Mouse (Mus musculus): ENCODE results near the gene Mettl6. TPM values are rescaled to one million over a fixed set of nuclear protein-coding genes. Genes with fewer than 3 reads are reported as not detected.

The Mettl6 gene
- polyA plus RNA-seq, 1 experiment from 2014 or later, result 164 TPM

- peak; percentile 72 for DNase-seq (ENCODE audit: low spot score)
These were observed 61.7 kb downstream of the Mettl6 start for GRCm38 (mm10) chr14:31433126-31433525.

DNA sequence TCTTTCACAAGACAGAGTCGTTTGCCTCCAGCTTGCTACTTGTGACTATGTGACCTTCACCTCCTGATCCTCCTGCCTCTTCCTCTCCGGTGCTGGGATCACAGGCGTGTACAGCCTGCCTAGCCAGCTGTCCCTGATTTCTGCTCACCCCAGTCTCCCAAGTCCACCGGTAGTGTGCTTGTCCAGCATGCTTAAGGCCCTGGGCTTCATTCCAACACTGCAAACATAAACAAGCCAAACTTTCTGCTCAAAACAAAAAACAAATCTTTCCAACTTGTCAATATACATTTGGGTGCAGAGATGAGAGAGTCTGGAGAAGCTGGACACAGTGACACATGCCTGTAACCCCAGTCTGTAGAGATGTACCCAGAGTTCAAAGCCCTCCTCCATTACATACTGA is 62.4 kb downstream of the Mettl6 start:
- no peak for DNase-seq (ENCODE audit: low spot score)

GRCm38 (mm10) chr14:31431789-31432330 is 63.0 kb downstream of the Mettl6 start:
- DNase-seq (ENCODE audit: low spot score), result peak; percentile 28

DNA sequence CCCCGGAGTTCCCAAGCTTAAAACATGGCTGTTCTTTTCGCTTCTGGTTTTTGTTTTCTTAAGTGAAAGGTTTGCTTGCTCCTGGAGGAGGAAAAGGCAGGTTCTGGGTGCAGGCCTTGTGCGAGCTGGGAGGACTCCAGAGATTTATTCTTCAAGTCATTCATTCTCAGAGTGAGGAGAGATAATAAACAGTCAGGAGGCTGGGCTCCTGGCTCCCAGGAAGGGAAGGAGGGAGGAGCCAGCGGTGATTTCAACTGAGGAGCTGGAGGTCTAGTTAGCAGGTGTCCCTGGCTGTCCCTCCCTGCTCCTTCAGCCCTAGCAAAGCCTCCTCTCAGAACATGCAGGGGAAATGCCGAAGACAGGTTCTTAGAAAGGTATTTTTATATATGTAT is 65.8 kb downstream of the Mettl6 start:
- no peak for DNase-seq (ENCODE audit: low spot score)

DNA sequence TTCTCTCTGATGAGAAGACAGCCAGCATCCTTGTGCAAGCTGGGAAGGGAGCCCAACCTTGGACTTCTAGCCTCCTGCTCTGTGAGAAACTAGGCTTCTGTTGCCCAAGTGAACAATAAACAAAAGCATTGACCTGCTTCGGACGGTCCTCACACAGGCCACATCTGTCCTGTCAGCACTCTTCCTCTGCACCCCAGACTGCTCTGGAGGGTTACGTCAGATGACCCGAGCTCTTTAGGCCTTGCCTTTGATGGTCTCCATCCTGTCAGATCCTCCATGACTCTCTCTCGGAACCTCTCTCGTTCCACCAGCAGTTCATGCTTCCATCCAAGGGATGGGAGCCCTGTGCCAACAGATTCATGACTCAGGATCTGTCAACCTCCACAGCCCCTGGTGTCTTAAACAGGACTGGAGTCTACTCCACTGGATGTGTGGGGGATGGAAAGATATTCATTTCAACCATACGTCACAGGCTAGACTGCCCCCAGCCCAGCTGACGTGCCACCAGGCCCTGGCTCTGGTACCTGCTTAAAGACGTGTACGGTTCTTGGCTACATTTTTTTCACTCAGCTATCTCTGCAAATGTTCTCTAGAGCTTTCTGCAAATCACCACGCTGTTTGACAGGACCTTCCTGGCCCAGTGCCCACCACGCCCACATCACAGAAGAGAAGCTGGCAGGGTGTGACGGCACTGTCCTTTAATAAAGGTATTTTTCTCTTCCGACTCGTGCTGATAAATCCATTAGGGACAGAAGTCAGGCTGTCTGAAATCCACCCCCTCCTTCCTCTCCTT is 66.4 kb downstream of the Mettl6 start:
- DNase-seq (ENCODE audit: low spot score), result no peak

Other genes starting within 250 kb of the Mettl6 start
- 18.6 and 21.5 TPM in 2 replicates for gene Phf7, start 243.7 kb downstream of the Mettl6 start, polyA plus RNA-seq (2015; fragmentation: Nextera tagmentation; extraction: Ambion mirVana)
- 63.0 and 66.5 TPM in 2 replicates for gene Bap1, start 243.6 kb downstream of the Mettl6 start, polyA plus RNA-seq (2015; fragmentation: Nextera tagmentation; extraction: Ambion mirVana)
- 0.22 and 0.31 TPM in 2 replicates for gene Dnah1, start 171.1 kb downstream of the Mettl6 start, polyA plus RNA-seq (2015; fragmentation: Nextera tagmentation; extraction: Ambion mirVana)
- gene Capn7, start 158.4 kb downstream of the Mettl6 start, polyA plus RNA-seq (2015; fragmentation: Nextera tagmentation; extraction: Ambion mirVana), result 33.8 and 34.9 TPM in 2 replicates
- gene Sh3bp5, start 59.0 kb downstream of the Mettl6 start, polyA plus RNA-seq (2015; fragmentation: Nextera tagmentation; extraction: Ambion mirVana), result 20.3 and 20.7 TPM in 2 replicates
- gene Eaf1, start 641 bp downstream of the Mettl6 start, polyA plus RNA-seq (2015; fragmentation: Nextera tagmentation; extraction: Ambion mirVana), result 47.2 and 52.6 TPM in 2 replicates
- gene Colq, start 96.3 kb upstream of the Mettl6 start, polyA plus RNA-seq (2015; fragmentation: Nextera tagmentation; extraction: Ambion mirVana), result 91.4 and 93.9 TPM in 2 replicates
- 2.6 and 3.2 TPM in 2 replicates for gene Gm49387, start 145.8 kb upstream of the Mettl6 start, polyA plus RNA-seq (2015; fragmentation: Nextera tagmentation; extraction: Ambion mirVana)
- 21.2 and 23.2 TPM in 2 replicates for gene Btd, start 146.0 kb upstream of the Mettl6 start, polyA plus RNA-seq (2015; fragmentation: Nextera tagmentation; extraction: Ambion mirVana)
- gene Hacl1, start 146.2 kb upstream of the Mettl6 start, polyA plus RNA-seq (2015; fragmentation: Nextera tagmentation; extraction: Ambion mirVana), result 19.6 and 31.3 TPM in 2 replicates